Mouse (Mus musculus) telencephalon, adult 2 months (tissue): Measurements from ENCODE around the gene Stx6.
A peak's percentile ranks its signal among the peaks of the same experiment; 100 is the strongest.

Source experiments
- DNase-seq: peaks from one replicate; pipeline ENCODE4 v3.0.0-alpha.2; 2011; ENCODE audit warnings: low read depth, low spot score

Gene Stx6

GRCm38 (mm10) chr1:155233378-155233777, 74.9 kb downstream of the Stx6 start:
- no peak for DNase-seq

GRCm38 (mm10) chr1:155233931-155234607, 75.6 kb downstream of the Stx6 start:
- peak; percentile 73 for DNase-seq

GRCm38 (mm10) chr1:155235641-155236040, 77.1 kb downstream of the Stx6 start:
- DNase-seq, result no peak

GRCm38 (mm10) chr1:155236306-155237024, 78.0 kb downstream of the Stx6 start:
- DNase-seq, result no peak

GRCm38 (mm10) chr1:155237390-155237789, 78.9 kb downstream of the Stx6 start:
- peak; percentile 68 for DNase-seq

- DNase-seq, result no peak
Measured at GRCm38 (mm10) chr1:155238126-155238525, 79.6 kb downstream of the Stx6 start.

GRCm38 (mm10) chr1:155239169-155239568, 80.7 kb downstream of the Stx6 start:
- DNase-seq, result no peak

- DNase-seq, result peak; percentile 72
Measured at GRCm38 (mm10) chr1:155239962-155240717, 81.6 kb downstream of the Stx6 start.

- DNase-seq, result no peak
Measured at GRCm38 (mm10) chr1:155241701-155242487, 83.4 kb downstream of the Stx6 start.

- no peak for DNase-seq
Measured at GRCm38 (mm10) chr1:155242488-155242745, 83.9 kb downstream of the Stx6 start.

- no peak for DNase-seq
Measured at GRCm38 (mm10) chr1:155243797-155244770, 85.6 kb downstream of the Stx6 start, which contains the start of gene BC034090. TSS of gene BC034090 (minus strand) at chr1:155244444.

- no peak for DNase-seq
Measured at GRCm38 (mm10) chr1:155244771-155245211, 86.3 kb downstream of the Stx6 start.

GRCm38 (mm10) chr1:155245516-155245915, 87.0 kb downstream of the Stx6 start:
- no peak for DNase-seq

- DNase-seq, result no peak
Measured at GRCm38 (mm10) chr1:155247441-155247840, 88.9 kb downstream of the Stx6 start.

- no peak for DNase-seq
Measured at GRCm38 (mm10) chr1:155248041-155248440, 89.5 kb downstream of the Stx6 start.

GRCm38 (mm10) chr1:155249896-155250295, 91.4 kb downstream of the Stx6 start:
- no peak for DNase-seq

GRCm38 (mm10) chr1:155250531-155251135, 92.1 kb downstream of the Stx6 start:
- DNase-seq, result no peak

- DNase-seq, result no peak
Measured at GRCm38 (mm10) chr1:155251596-155251995, 93.1 kb downstream of the Stx6 start.

GRCm38 (mm10) chr1:155252631-155253121, 94.2 kb downstream of the Stx6 start:
- no peak for DNase-seq

GRCm38 (mm10) chr1:155253126-155253525, 94.6 kb downstream of the Stx6 start:
- peak; percentile 75 for DNase-seq
